Mouse (Mus musculus) liver, adult 2 months (tissue): ENCODE results near the gene Ttll8.

Source experiments
- CTCF ChIP-seq: fragments of 200-500 bp; IDR thresholded peaks from 2 replicates; pipeline ENCODE4 v1.5.1; 2011; ENCODE audit warnings: low read depth, low read length, control low read depth
- POLR2A ChIP-seq: fragments of 200-500 bp; IDR thresholded peaks from 2 replicates; pipeline ENCODE4 v1.6.1; 2011; ENCODE audit warnings: low read length, control low read depth; ENCODE audit not compliant: insufficient read depth; ENCODE audit errors: extremely low read depth

DNA sequence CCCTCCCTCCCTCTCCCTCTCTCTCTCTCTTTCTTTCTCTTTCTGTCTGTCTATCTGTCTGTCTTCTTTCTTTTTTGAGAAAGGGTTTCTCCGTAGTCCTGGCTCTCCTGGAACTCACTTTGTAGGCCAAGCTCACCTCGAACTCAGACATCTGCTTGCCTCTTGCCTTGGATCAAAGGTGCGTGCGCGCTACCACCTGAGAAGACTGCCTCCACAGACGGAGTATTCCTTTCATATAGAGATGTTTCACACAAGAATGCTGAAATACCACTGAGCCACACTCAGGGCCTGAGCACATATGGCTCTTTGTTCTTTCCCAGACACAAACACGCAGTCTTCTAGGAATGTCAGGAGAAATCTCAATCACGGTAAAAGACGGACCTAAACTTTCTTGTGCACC is 70.9 kb downstream of the Ttll8 start:
- no peak for TF ChIP-seq CTCF
- TF ChIP-seq POLR2A = no peak
